Mouse (Mus musculus) E14TG2a.4 (cell line): ENCODE results near the gene Fhl4.

ENCODE experiments used
- H3K27me3 ChIP-seq: 2 replicates; pipeline ENCODE4 v1.6.1; 2014; ENCODE audit warnings: low read length, control low read depth; ENCODE audit not compliant: insufficient read depth
- H3K36me3 ChIP-seq: 2 replicates; pipeline ENCODE4 v1.6.1; 2014; ENCODE audit warnings: low read length, control low read depth; ENCODE audit not compliant: insufficient read depth
- H3K4me1 ChIP-seq: replicated peaks from 2 replicates; pipeline ENCODE4 v1.6.1; 2014; ENCODE audit warnings: low read depth, low read length, control low read depth
- H3K4me3 ChIP-seq: replicated peaks from 2 replicates; pipeline ENCODE4 v1.5.1; 2014; ENCODE audit warnings: mild to moderate bottlenecking, low read length
- H3K9me3 ChIP-seq: 2 replicates; pipeline ENCODE4 v1.6.1; 2014; ENCODE audit warnings: low read length, control low read depth
- CTCF ChIP-seq: conservative IDR thresholded peaks from 2 replicates; pipeline ENCODE4 v1.5.1; 2014; ENCODE audit warnings: low read length
- NANOG ChIP-seq: IDR thresholded peaks from 2 replicates; pipeline ENCODE4 v1.6.1; 2014; ENCODE audit warnings: borderline replicate concordance, low read length, mixed read lengths
- POU5F1 ChIP-seq: IDR thresholded peaks from 2 replicates; pipeline ENCODE4 v1.6.1; 2014; ENCODE audit warnings: low read length, borderline replicate concordance

Gene Fhl4

DNA sequence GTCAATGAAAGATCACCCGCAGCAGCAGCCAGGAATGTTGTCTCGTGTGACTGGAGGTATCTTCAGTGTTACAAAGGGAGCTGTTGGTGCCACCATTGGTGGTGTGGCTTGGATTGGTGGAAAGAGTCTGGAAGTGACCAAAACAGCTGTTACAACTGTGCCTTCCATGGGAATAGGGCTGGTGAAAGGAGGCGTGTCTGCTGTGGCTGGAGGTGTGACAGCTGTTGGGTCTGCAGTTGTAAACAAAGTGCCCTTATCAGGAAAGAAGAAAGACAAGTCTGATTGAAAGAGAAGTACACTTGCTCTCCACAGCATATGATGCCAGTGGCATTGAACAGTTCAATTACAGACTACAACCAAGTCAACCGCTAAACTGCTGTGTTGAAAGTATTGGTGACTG, 12.1 kb upstream of the Fhl4 start:
- no peak for TF ChIP-seq POU5F1
- TF ChIP-seq CTCF, result no peak
- TF ChIP-seq NANOG, result no peak
- H3K9me3 ChIP-seq, result no peaks in the 10 kb centered on the region
- peaks cover 54% of the 10 kb centered on the region for H3K36me3 ChIP-seq

DNA sequence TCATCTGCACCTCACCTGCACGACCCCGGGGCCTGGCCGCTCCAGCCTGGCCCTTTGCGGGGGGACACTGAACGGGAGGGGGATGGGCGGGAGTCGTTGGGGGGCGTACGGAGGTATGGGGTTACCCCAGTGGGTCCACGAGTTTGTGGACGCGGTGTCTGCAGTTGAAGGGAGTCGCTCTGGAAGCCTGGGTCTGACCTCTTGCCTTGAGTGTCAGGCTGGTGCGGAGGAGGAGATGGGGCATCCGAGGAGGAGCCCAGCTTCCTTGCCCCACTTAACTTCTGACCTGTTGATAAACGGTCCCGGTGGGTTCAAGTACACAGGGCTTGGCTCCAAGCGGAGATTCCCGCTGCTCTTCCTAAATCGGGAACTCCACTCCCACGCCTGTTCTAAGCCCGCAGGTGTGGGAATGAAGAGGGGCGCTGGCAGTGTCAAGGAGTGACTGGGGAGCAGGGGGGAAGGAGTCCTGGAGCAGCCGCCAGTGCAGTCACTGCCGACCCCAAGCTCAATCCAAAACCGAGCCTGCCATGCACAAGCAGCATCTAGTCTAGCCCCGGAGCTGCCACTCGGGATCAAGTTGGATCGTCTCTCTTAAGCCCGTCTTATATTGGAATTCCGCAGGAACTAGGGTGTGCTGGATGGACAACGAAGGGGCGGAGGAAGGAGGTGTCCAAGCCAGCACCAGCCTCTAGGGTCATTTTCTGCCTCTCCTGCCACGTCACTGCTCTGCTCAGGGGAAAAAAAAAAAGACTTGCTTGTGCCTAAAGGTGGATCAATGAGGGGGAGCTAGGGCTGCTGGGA, 990 bp upstream of the Fhl4 start:
- Histone ChIP-seq H3K27me3 (no peaks in the 10 kb centered on the region), H3K4me3 (peak overlapping the region; percentile 90), H3K4me1 (peaks cover 34% of the 10 kb centered on the region), H3K9me3 (no peaks in the 10 kb centered on the region), H3K36me3 (peaks cover 5% of the 10 kb centered on the region; the same call in 1 of the 2 replicates)
- no peak for TF ChIP-seq CTCF
- TF ChIP-seq POU5F1, result no peak
- no peak for TF ChIP-seq NANOG

More for the DNA sequence above, 12.1 kb upstream of the Fhl4 start:
- no peaks in the 10 kb centered on the region for H3K4me1 ChIP-seq
- H3K27me3 ChIP-seq, result no peaks in the 10 kb centered on the region
- no peak overlapping the region for H3K4me3 ChIP-seq

DNA sequence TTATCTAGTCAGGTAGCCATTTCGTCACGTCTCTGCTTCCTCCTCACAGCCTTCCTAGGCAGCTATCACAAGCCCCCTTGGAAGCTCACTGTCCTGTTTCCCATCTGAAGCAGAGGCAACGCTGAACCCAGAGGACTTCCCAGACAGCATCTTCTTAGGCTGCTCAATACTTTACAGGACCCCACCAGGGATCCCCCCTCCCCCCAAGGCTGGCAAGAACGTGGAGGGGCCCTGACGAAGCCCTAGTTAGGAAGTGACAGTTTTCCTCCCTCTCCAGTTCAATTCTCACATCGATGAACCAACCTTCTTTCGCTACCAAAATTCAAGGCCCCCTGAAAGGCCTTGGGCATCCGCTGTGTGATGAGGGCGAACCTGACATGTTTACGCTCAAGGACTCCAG, 454 bp downstream of the Fhl4 start:
- peaks cover 34% of the 10 kb centered on the region for H3K4me1 ChIP-seq
- no peak for TF ChIP-seq NANOG
- no peak for TF ChIP-seq CTCF
- no peak for TF ChIP-seq POU5F1
- H3K36me3 ChIP-seq, result peaks cover 5% of the 10 kb centered on the region; the same call in 1 of the 2 replicates
- H3K27me3 ChIP-seq, result no peaks in the 10 kb centered on the region
- H3K9me3 ChIP-seq, result no peaks in the 10 kb centered on the region
- peak overlapping the region; percentile 90 for H3K4me3 ChIP-seq

DNA sequence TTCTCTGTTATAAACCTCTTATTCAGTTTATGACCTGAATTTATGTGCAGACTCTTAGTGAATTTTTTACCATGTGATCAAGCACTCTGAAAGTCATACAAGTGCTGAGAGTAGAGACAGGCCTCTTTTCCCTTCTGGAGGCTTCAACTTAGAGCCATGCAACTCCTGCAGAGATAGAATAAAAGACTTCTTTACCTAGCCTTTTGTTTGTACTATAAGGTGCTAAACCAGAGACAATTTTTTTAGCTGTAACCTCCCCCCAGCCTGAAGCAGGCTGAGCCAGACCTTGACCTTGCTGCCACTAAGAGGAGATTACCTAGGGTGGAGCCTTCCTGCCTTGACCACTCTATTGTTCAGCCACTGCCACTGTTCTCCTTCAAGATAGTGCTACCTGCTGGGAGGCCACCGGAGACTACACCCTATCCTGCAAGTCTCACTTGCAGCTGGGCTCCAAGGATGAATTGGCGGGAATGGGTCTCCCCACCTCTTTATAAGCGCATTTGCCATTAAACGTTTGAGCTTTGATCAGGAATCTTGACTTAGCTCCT, 30.6 kb downstream of the Fhl4 start:
- no peak for TF ChIP-seq POU5F1
- TF ChIP-seq NANOG, result peak; percentile 83
- peaks cover 52% of the 10 kb centered on the region for H3K4me1 ChIP-seq
- H3K9me3 ChIP-seq, result peaks cover 66% of the 10 kb centered on the region
- no peaks in the 10 kb centered on the region for H3K27me3 ChIP-seq
- peaks cover 15% of the 10 kb centered on the region; the same call in 1 of the 2 replicates for H3K36me3 ChIP-seq
- 0 out of 2 replicates have a peak overlapping the region, but pooled peaks have one; percentile 21 for H3K4me3 ChIP-seq

DNA sequence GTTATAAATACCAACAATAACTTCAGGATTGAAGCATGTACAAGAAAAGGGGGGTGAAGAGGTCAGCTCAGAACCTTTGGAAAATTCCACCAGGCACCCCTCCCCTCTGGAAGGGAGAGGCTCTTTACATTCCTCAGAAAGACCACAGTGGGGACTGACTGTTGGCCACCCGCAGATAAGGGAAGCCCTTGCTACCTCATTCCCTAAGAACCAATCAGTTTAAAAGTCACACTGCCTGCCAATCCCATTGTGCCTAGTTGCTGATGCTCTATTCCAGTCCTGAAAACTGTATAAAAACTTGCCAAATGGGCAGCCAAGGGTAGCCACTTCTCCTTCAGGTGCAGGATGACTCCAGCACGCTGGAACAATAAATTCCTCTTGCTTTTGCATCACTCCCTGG, 47.4 kb downstream of the Fhl4 start:
- peaks cover 41% of the 10 kb centered on the region for H3K4me1 ChIP-seq
- H3K27me3 ChIP-seq, result no peaks in the 10 kb centered on the region
- TF ChIP-seq CTCF (no peak), NANOG (no peak), POU5F1 (no peak)
- no peak overlapping the region for H3K4me3 ChIP-seq
- H3K36me3 ChIP-seq, result peaks cover 9% of the 10 kb centered on the region; the same call in 1 of the 2 replicates
- peaks cover 70% of the 10 kb centered on the region for H3K9me3 ChIP-seq

DNA sequence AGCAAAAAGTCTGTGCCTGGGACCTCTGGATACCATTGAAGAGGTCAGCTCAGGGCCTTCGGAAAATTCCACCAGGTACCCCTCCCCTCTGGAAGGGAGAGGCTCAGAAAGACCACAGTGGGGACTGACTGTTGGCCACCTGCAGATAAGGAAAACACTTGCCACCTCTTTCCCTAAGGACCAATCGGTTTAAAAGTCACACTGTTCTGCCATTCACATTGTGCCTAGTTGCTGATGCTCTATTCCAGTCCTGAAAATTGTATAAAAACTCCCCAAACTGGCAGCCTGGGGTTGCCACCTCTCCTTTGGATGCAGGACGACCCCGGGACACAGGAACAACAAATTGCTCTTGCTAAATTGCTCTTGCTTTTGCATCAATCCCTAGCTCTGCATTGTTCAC, 49.8 kb downstream of the Fhl4 start:
- peak overlapping the region; percentile 46; the same call in 1 of the 2 replicates for H3K4me3 ChIP-seq
- no peaks in the 10 kb centered on the region for H3K27me3 ChIP-seq
- H3K4me1 ChIP-seq, result peaks cover 41% of the 10 kb centered on the region
- peaks cover 68% of the 10 kb centered on the region for H3K9me3 ChIP-seq
- H3K36me3 ChIP-seq, result peaks cover 14% of the 10 kb centered on the region; the same call in 1 of the 2 replicates
- TF ChIP-seq CTCF (no peak), NANOG (no peak), POU5F1 (no peak)

DNA sequence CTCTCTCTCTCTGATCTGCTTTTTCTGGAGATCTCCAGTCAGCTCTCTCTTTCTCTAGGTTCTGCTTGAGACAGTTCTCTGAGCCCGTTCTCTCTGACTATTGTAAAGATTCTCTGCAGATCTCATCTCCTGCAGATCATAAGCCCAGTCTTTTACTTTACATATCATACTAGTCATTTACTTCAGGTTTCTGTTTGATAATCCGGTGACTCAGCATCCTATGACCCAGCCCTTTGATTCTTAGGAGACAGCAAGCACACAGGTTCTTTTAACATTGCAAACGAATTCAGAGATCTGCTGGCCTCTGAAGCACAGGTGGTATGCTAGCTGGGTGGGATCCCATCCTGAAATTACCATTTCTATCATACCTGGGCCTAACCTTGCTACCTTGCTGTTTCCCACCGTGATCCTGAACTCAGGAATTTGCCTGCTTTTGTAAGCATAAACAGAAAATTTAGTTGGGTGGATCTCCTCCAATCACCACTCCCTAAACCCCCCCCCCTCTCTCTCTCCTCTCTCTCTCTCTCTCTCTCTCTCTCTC, 51.6 kb downstream of the Fhl4 start:
- peaks cover 26% of the 10 kb centered on the region for H3K36me3 ChIP-seq
- H3K4me1 ChIP-seq, result peaks cover 41% of the 10 kb centered on the region
- no peaks in the 10 kb centered on the region for H3K27me3 ChIP-seq
- H3K9me3 ChIP-seq, result peaks cover 69% of the 10 kb centered on the region
- no peak overlapping the region for H3K4me3 ChIP-seq
- TF ChIP-seq NANOG, result no peak; the same call in 1 of the 2 replicates
- TF ChIP-seq POU5F1, result no peak
- no peak for TF ChIP-seq CTCF

DNA sequence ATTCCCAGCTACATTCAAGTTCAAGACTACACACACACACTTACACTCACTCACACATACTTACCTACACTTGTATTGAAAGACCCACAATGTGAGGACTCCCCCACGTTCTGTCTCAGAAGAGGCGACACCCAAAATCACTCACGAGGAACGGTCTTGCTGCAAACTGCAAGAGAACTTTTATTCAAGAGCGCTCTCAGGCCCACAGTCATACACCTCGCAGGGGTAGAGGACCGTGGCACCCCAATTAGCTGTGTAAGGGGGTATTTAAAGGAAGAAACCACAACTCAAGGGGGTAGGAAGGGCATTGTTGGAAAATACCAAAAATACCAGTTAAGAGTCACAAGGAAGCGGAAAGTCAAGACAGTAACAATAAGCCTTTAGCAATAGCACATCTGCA, 54.3 kb downstream of the Fhl4 start:
- Histone ChIP-seq H3K4me1 (peaks cover 50% of the 10 kb centered on the region), H3K27me3 (no peaks in the 10 kb centered on the region), H3K4me3 (no peak overlapping the region), H3K36me3 (peaks cover 17% of the 10 kb centered on the region), H3K9me3 (peaks cover 43% of the 10 kb centered on the region)
- TF ChIP-seq POU5F1, result no peak
- TF ChIP-seq CTCF, result no peak

DNA sequence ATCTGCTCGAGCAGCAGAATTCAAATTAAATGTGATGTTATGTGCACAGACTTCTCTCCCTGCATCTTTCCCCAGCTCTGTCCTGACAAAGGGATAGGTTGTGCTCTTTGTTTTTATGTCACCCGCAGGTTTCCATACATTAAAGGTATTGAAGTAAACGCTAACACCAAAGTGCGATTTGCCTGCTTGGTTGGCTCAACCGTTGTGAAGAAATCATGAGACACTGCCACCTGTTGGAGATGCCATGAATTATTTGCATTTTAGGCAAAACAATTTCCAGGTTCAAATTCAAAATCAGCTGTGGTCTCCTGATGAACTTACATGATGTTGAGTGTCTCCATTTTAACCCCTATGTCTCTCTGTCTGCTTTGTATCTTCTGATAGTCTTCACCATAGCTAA, 55.7 kb downstream of the Fhl4 start:
- TF ChIP-seq POU5F1 (no peak), CTCF (no peak; the same call in 1 of the 2 replicates), NANOG (no peak)
- Histone ChIP-seq H3K27me3 (no peaks in the 10 kb centered on the region), H3K36me3 (peaks cover 17% of the 10 kb centered on the region), H3K4me3 (no peak overlapping the region), H3K9me3 (peaks cover 43% of the 10 kb centered on the region), H3K4me1 (peaks cover 38% of the 10 kb centered on the region)
